In the genomic region with DNA sequence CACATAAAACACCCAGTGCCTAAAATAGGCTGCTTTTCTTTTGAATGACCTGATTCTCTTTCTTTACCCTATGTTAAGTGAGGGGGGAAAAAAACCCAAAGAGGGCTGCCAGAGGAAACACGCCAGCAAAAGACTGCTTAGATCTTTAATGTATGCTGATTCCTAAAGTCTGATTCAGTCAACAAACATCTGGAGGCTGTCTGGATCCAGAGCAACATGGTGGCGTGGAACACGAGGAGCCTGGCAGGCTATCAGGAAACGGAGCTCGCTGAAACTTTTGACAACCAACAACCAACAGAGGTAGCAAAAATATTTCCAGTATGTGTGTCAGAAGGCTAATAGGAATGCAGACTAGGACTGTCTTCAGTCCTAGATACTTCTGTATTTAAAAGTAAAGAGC, we compare ENCODE assay signal across 20 mouse cellular contexts.
DNase-seq lines count a peak whose midpoint lies in the region; ATAC-seq and TF ChIP-seq lines count a peak whose summit lies in the region.
"Had no signal": no experiment of that assay in that cellular context is flagged by ENCODE, and none has a peak within 500 bp of the region (broad histone marks: within the 10 kb centered on the region; RNA-seq: fewer than 3 reads in every experiment).

No protein-coding gene starts in this region.

- no peaks in the 10 kb centered on the region for H3K36me3 ChIP-seq in forebrain, postnatal 0 days (ENCODE audit: insufficient read depth)
- H3K36me3 ChIP-seq in forebrain, embryonic 11.5 days (ENCODE audit: control insufficient read depth, insufficient read depth, low read length): no peaks in the 10 kb centered on the region
- H3K36me3 ChIP-seq in lung, postnatal 0 days (ENCODE audit: insufficient read depth, low read length): no peaks in the 10 kb centered on the region
- H3K36me3 ChIP-seq: midbrain, embryonic 12.5 days; neural tube, embryonic 12.5 days had no signal

- DNase-seq in forebrain, postnatal 0 days: peak; percentile 26
- DNase-seq in forebrain, embryonic 11.5 days (ENCODE audit: low spot score): no peak
- peak; percentile 7 for DNase-seq in kidney, postnatal 10 days
- DNase-seq in kidney, postnatal 25 days: no peak
- peak; percentile 38 for DNase-seq in lung, postnatal 0 days (ENCODE audit: low spot score)
- no peak for DNase-seq in lung, postnatal 4 days
- DNase-seq in ovary, adult 18-20 months (ENCODE audit: low spot score): no peak
- DNase-seq in urinary bladder, postnatal 10 days (ENCODE audit: low spot score): no peak
- DNase-seq: adrenal gland, adult 8-10 months; cerebellum, adult 8-10 months; gastrocnemius, adult 2 months; kidney, adult 18-20 months; kidney, postnatal 36 days; layer of hippocampus, adult 9-11 months; thymus, postnatal 25 days had no signal

- WGBS in forebrain, postnatal 0 days: 38% methylated on average over 5 of the region's 5 CpGs
- WGBS in forebrain, embryonic 11.5 days: 74% methylated on average over 5 of the region's 5 CpGs
- WGBS in lung, postnatal 0 days: 56% methylated on average over 5 of the region's 5 CpGs

- no peak for TF ChIP-seq EP300 in lung, postnatal 0 days (IDR thresholded peaks at IDR 0.05)

- no peak overlapping the region for H3K4me2 ChIP-seq in forebrain, postnatal 0 days (ENCODE audit: low read depth)
- H3K4me2 ChIP-seq in forebrain, embryonic 11.5 days (ENCODE audit: low read depth, low read length, severe bottlenecking): no peak overlapping the region
- no peak overlapping the region for H3K4me2 ChIP-seq in lung, postnatal 0 days (replicated peaks; ENCODE audit: low read depth, low read length)
- H3K4me2 ChIP-seq: heart, embryonic 11.5 days; midbrain, embryonic 12.5 days; neural tube, embryonic 12.5 days had no signal

- no peak overlapping the region for H3K9ac ChIP-seq in forebrain, postnatal 0 days
- no peak overlapping the region for H3K9ac ChIP-seq in forebrain, embryonic 11.5 days (ENCODE audit: low read length)
- H3K9ac ChIP-seq in lung, postnatal 0 days (replicated peaks; ENCODE audit: low read depth): no peak overlapping the region
- H3K9ac ChIP-seq: liver, embryonic 14.5 days; midbrain, embryonic 12.5 days; neural tube, embryonic 12.5 days had no signal

- no peak for TF ChIP-seq CTCF in forebrain, postnatal 0 days (IDR thresholded peaks at IDR 0.05; ENCODE audit: low read depth)
- no peak for TF ChIP-seq CTCF in lung, postnatal 0 days (IDR thresholded peaks at IDR 0.05)

- H3K4me3 ChIP-seq in forebrain, postnatal 0 days (ENCODE audit: low read depth, low read length): no peak overlapping the region
- no peak overlapping the region for H3K4me3 ChIP-seq in forebrain, embryonic 11.5 days (ENCODE audit: low read depth, low read length)
- no peak overlapping the region for H3K4me3 ChIP-seq in lung, postnatal 0 days (ENCODE audit: low read depth, low read length)
- H3K4me3 ChIP-seq: gastrocnemius, adult 2 months; midbrain, embryonic 12.5 days; neural tube, embryonic 12.5 days had no signal

- no peaks in the 10 kb centered on the region for H3K9me3 ChIP-seq in forebrain, postnatal 0 days (ENCODE audit: low read length)
- no peaks in the 10 kb centered on the region for H3K9me3 ChIP-seq in forebrain, embryonic 11.5 days (ENCODE audit: control insufficient read depth, low read length)
- H3K9me3 ChIP-seq in lung, postnatal 0 days (ENCODE audit: low read length): no peaks in the 10 kb centered on the region
- H3K9me3 ChIP-seq: midbrain, embryonic 12.5 days; neural tube, embryonic 12.5 days had no signal

- no peaks in the 10 kb centered on the region for H3K4me1 ChIP-seq in forebrain, postnatal 0 days (ENCODE audit: insufficient read depth)
- no peaks in the 10 kb centered on the region for H3K4me1 ChIP-seq in forebrain, embryonic 11.5 days (replicated peaks; ENCODE audit: control insufficient read depth, insufficient read depth, low read length)
- peaks cover 3% of the 10 kb centered on the region; the same call in 1 of the 2 replicates for H3K4me1 ChIP-seq in lung, postnatal 0 days (ENCODE audit: insufficient read depth, low read depth, low read length)
- H3K4me1 ChIP-seq: midbrain, embryonic 12.5 days; neural tube, embryonic 12.5 days had no signal

- H3K27me3 ChIP-seq in forebrain, postnatal 0 days (ENCODE audit: insufficient read depth, low read length): no peaks in the 10 kb centered on the region
- no peaks in the 10 kb centered on the region for H3K27me3 ChIP-seq in forebrain, embryonic 11.5 days (ENCODE audit: control insufficient read depth, insufficient read depth, low read length)
- H3K27me3 ChIP-seq in lung, postnatal 0 days (replicated peaks; ENCODE audit: insufficient read depth, low read length): no peaks in the 10 kb centered on the region
- H3K27me3 ChIP-seq: midbrain, embryonic 12.5 days; neural tube, embryonic 12.5 days had no signal

- peak; percentile 36; the same call in 1 of the 2 replicates for ATAC-seq in forebrain, postnatal 0 days
- ATAC-seq in forebrain, embryonic 11.5 days (replicated peaks; ENCODE audit: low FRiP score): no peak
- ATAC-seq in lung, postnatal 0 days: no peak
- ATAC-seq: forebrain, embryonic 16.5 days had no signal

- H3K27ac ChIP-seq in forebrain, postnatal 0 days (ENCODE audit: low read depth, low read length): no peak overlapping the region
- no peak overlapping the region for H3K27ac ChIP-seq in forebrain, embryonic 11.5 days (ENCODE audit: low read depth, low read length)
- H3K27ac ChIP-seq in lung, postnatal 0 days (ENCODE audit: low read length): peak overlapping the region; percentile 27; the same call in 1 of the 2 replicates
- H3K27ac ChIP-seq: gastrocnemius, adult 2 months; liver, embryonic 14.5 days; midbrain, embryonic 12.5 days; neural tube, embryonic 12.5 days had no signal

Comparison
In these comparisons a context has a peak if more than half of its experiments do, and no peak if none do; other contexts are left out.
1. DNase-seq: peak in forebrain, postnatal 0 days (single experiment), kidney, postnatal 10 days (single experiment) and lung, postnatal 0 days (single experiment); none in forebrain, embryonic 11.5 days (single experiment), kidney, postnatal 25 days (0 of 2), lung, postnatal 4 days (0 of 2), ovary, adult 18-20 months (single experiment) and urinary bladder, postnatal 10 days (single experiment).